Mouse (Mus musculus) thymus, postnatal 0 days (tissue): ENCODE measurements around the gene Bin2. TPM values are rescaled to one million over a fixed set of nuclear protein-coding genes. Genes with fewer than 3 reads are reported as not detected.

Experiments
- DNase-seq: peaks from one replicate; pipeline ENCODE4 v3.0.0-alpha.2; 2015; ENCODE audit warnings: low spot score
- polyA plus RNA-seq: library from polyadenylated mRNA; unstranded; fragments of >200 nt; fragmentation: Nextera tagmentation; extraction: Ambion mirVana; gene quantifications from 2 replicates; pipeline ENCODE4 v1.2.1, GENCODE M21; 2015

Gene Bin2
- polyA plus RNA-seq, 1 experiment from 2014 or later, result 45.9 TPM

- DNase-seq, result no peak
Observed at GRCm38 (mm10) chr15:100651610-100652009, 17.7 kb downstream of the Bin2 start.

DNA sequence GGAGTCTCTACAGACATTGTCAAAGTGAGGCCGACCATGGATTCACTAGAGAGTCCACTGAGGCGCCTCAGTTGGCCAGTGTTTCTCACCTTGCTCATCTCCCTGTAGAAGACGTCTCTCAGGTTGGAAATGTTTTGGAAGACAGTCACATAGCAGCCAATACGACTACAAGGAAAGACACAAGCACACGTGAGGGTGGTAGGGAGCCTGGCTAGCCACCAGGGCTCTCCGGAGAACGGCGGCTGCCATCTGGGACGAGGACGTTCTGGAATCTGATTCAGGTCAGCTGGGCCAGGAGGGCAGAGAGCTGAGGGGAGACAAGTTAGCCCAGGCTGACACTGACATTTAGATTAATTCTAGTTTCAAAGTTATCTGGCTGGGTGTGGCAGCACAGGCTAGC is 19.2 kb downstream of the Bin2 start:
- no peak for DNase-seq

DNA sequence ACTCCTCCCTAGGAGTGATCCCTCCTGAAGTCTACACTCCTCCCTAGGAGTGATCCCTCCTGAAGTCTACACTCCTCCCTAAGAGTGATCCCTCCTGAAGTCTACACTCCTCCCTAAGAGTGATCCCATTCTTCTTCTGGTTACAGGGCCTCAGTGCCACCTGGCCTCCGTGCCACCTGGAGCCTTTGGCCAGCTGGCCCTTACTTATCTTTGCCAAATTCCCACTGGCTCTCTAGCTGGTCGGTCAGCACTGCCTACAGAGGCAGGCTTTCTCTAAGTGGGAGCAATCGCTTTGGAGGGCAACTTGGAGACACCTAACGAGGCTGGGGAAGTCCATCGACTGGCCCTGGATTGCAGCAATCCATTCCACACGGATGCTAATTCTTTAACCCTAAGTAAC is 23.2 kb downstream of the Bin2 start:
- DNase-seq, result no peak

DNA sequence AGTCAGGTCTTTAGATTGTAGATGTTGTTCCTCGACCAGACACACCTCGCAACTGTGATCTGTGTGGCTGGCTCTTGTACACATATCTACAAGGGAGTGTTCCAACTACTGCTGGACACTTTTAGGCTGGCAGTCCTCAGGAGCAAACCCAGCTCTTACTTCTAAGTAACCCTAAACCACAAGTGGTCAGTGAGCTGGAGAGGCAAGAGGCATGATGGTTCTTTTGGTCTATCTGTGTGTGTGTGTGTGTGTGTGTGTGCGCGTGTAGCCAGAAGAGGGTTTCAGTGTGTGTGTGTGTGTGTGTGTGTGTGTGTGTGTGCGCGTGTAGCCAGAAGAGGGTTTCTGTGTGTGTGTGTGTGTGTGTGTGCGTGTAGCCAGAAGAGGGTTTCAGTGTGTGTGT is 26.9 kb downstream of the Bin2 start:
- DNase-seq, result no peak

- DNase-seq, result no peak
Observed at GRCm38 (mm10) chr15:100641226-100641810, 28.0 kb downstream of the Bin2 start.

- DNase-seq, result no peak
Observed at GRCm38 (mm10) chr15:100639972-100640750, 29.2 kb downstream of the Bin2 start.

- DNase-seq, result peak; percentile 62
Observed at GRCm38 (mm10) chr15:100637661-100638060, 31.7 kb downstream of the Bin2 start.

- DNase-seq, result peak; percentile 17
Observed at GRCm38 (mm10) chr15:100636700-100637501, 32.5 kb downstream of the Bin2 start, which contains the start of gene Smagp. Gene Smagp, minus strand, starts transcription at chr15:100636940.

- no peak for DNase-seq
Observed at GRCm38 (mm10) chr15:100635851-100636645, 33.3 kb downstream of the Bin2 start.

GRCm38 (mm10) chr15:100635239-100635638 is 34.1 kb downstream of the Bin2 start:
- DNase-seq, result no peak

GRCm38 (mm10) chr15:100633341-100633740 is 36.0 kb downstream of the Bin2 start:
- no peak for DNase-seq

- DNase-seq, result no peak
Observed at GRCm38 (mm10) chr15:100632323-100632722, 37.0 kb downstream of the Bin2 start.

DNA sequence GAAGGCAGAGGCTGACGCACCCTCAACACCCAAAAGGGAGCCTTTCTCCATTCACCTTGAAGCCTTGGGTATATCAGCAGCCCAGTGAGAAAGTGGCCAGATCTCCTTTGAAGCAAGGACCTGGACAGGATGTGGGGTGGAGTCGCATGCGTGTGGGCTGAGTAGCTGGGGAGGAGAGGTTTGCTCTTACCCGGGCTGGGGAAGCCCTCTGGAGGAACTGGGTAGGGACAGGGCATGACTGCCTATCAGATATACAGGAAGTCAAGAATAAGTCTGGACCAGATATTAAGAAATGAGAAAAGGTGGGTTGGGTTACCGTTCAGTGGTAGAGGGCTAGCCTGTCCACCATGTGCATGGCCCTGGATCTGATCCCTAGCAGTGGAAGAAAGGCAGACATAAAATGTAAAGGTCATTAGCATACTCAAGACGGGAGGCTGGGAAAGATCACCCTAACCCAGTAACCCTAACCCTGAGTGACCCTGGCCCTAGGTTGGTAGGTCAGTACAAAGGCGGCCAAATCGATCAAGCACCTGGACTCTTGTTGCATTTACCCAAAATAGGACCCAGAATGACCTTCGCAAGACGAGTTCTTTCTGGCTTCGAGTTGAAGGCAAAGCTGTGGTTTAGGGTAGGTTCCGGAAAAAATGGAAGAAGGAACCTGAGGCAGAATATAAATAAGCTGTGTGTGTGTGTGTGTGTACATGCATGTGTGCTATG is 37.7 kb downstream of the Bin2 start:
- DNase-seq, result no peak

GRCm38 (mm10) chr15:100630126-100630525 is 39.2 kb downstream of the Bin2 start:
- DNase-seq, result peak; percentile 58

GRCm38 (mm10) chr15:100628797-100629196 is 40.6 kb downstream of the Bin2 start:
- DNase-seq, result no peak

- DNase-seq, result no peak
Observed at GRCm38 (mm10) chr15:100627774-100628370, 41.5 kb downstream of the Bin2 start.

DNA sequence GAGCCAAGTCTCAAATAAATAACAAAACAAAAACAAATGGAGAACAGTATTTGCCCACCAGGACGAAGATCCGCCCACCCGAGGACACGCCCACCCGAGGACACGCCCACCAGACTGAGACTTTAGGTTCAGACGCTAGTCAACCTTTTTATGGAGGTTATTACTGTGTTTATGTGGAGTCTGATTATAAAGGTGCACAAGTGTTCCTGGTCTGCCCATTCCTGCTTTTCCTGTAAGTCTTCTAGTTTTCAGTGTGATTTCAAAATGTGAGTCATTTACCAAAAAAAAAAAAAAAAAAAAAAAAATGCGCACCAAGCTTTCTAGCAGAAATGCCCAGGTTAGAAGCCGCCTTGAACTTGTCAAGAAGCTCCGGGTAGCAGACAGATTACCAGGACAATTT is 42.1 kb downstream of the Bin2 start:
- DNase-seq, result no peak

GRCm38 (mm10) chr15:100624435-100624834 is 44.9 kb downstream of the Bin2 start:
- DNase-seq, result no peak

DNA sequence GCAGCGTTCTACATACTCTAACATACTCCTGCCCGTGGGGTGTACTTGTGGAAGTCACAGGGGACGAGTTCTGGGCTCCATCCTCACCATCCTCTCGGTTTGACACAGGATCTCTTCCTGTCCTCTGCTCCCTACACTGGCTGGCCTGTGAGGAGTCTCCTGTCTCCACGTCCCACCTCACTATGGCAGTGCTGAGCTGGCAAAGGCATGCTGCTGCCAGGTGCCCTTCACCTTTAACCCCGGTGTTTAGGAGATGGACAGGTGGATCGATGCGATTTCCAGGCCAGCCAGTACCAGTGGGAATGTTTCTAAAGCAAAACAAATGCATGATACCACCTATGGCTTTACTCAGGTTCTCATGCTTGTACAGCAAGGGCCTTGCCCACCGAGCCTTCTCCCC is 45.6 kb downstream of the Bin2 start:
- no peak for DNase-seq

GRCm38 (mm10) chr15:100622164-100622563 is 47.2 kb downstream of the Bin2 start:
- DNase-seq, result no peak
